Comparison of ENCODE assay signal across 7 mouse cellular contexts in the genomic region with DNA sequence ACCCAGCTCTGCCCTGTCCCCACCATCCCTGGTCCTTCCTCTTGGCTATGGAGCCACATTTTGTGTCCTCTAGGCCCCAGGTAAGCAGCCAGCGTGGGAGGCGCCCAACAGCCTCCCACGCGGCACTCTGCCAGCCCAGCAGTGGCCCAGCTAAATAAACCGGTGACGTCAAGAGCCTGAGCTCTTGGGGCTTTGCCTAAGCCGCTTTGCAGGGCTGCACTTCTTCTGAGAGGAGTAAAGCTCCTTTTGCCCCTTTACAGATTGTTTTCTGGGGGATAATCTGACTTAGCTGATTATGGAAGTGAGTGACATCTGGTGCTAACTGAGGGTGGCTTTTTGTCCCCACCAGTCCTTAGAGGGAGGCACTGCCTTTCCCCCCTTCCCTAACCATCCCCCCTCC. TPM values are rescaled to one million over a fixed set of nuclear protein-coding genes. Genes with fewer than 3 reads are reported as not detected.
DNase-seq lines count a peak whose midpoint lies in the region; ATAC-seq and TF ChIP-seq lines count a peak whose summit lies in the region.

No protein-coding gene starts in this region.

- H3K27ac ChIP-seq in forebrain, postnatal 0 days (ENCODE audit: low read depth, low read length): peak overlapping the region; percentile 15; the same call in 1 of the 2 replicates
- no peak overlapping the region for H3K27ac ChIP-seq in limb, embryonic 14.5 days (replicated peaks; ENCODE audit: low read depth, low read length)

- H3K27me3 ChIP-seq in forebrain, postnatal 0 days (ENCODE audit: insufficient read depth, low read length): no peaks in the 10 kb centered on the region
- no peaks in the 10 kb centered on the region for H3K27me3 ChIP-seq in limb, embryonic 14.5 days (ENCODE audit: control insufficient read depth, insufficient read depth, low read length)

- intact Hi-C loops in left cerebral cortex, postnatal 14 days (cut with DNase I): no loop called here

- H3K36me3 ChIP-seq in forebrain, postnatal 0 days (ENCODE audit: insufficient read depth): no peaks in the 10 kb centered on the region
- H3K36me3 ChIP-seq in limb, embryonic 14.5 days (ENCODE audit: control insufficient read depth, insufficient read depth, low read length): no peaks in the 10 kb centered on the region

- DNase-seq in left cerebral cortex, postnatal 14 days (ENCODE audit: low spot score in 2 of 2): peak; percentile 49 to 61
- no peak for DNase-seq in left cerebral cortex, adult 8-10 months (ENCODE audit: low spot score in 2 of 2)
- DNase-seq in cerebellum, postnatal 10 days: peak; percentile 71 to 72
- DNase-seq in forebrain, postnatal 0 days: peak; percentile 63
- DNase-seq in limb, embryonic 14.5 days (ENCODE audit: low spot score): peak; percentile 72
- DNase-seq in right cerebral cortex, postnatal 4 days: peak; percentile 51

- H3K4me3 ChIP-seq in forebrain, postnatal 0 days (ENCODE audit: low read depth, low read length): no peak overlapping the region
- H3K4me3 ChIP-seq in limb, embryonic 14.5 days (replicated peaks; ENCODE audit: low read length): no peak overlapping the region

- no peak overlapping the region for H3K4me2 ChIP-seq in forebrain, postnatal 0 days (ENCODE audit: low read depth)
- H3K4me2 ChIP-seq in limb, embryonic 14.5 days (replicated peaks; ENCODE audit: low read depth, low read length, severe bottlenecking): no peak overlapping the region

- TF ChIP-seq CTCF in forebrain, postnatal 0 days (IDR thresholded peaks at IDR 0.05; ENCODE audit: low read depth): no peak

- H3K9me3 ChIP-seq in forebrain, postnatal 0 days (ENCODE audit: low read length): no peaks in the 10 kb centered on the region
- H3K9me3 ChIP-seq in limb, embryonic 14.5 days (ENCODE audit: control insufficient read depth, low read length): no peaks in the 10 kb centered on the region

- 6% methylated on average over 7 of the region's 7 CpGs for WGBS in forebrain, postnatal 0 days
- WGBS in limb, embryonic 14.5 days: 10% methylated on average over 7 of the region's 7 CpGs

- ATAC-seq in forebrain, postnatal 0 days: no peak
- ATAC-seq in limb, embryonic 14.5 days (ENCODE audit: low FRiP score, low read depth): no peak
- ATAC-seq in megakaryocyte progenitor cell, adult 5-6 weeks (replicated peaks; ENCODE audit: poor library complexity): no peak

- peaks cover 41% of the 10 kb centered on the region for H3K4me1 ChIP-seq in forebrain, postnatal 0 days (ENCODE audit: insufficient read depth)
- H3K4me1 ChIP-seq in limb, embryonic 14.5 days (ENCODE audit: control insufficient read depth, insufficient read depth, low read length): peaks cover 39% of the 10 kb centered on the region

- H3K9ac ChIP-seq in forebrain, postnatal 0 days: no peak overlapping the region
- H3K9ac ChIP-seq in limb, embryonic 14.5 days (ENCODE audit: low read depth, low read length, severe bottlenecking): no peak overlapping the region

- TF ChIP-seq POLR2A in limb, embryonic 14.5 days (IDR thresholded peaks at IDR 0.05; ENCODE audit: borderline replicate concordance, extremely low read depth, insufficient read depth, insufficient read length): no peak

RNA-seq across cellular contexts. Expression of gene Parvg, which starts 22.8 kb away (rescaled TPM):
- total RNA-seq in left cerebral cortex, postnatal 14 days (2021): 1 to 10 TPM; 5.9 to 7.8 TPM
- total RNA-seq in left cerebral cortex, adult 8-10 months (2022): 10 to 100 TPM in 2 of 4 experiments, 1 to 10 TPM in 2; 7.8 to 14.1 (median 10.4) TPM
- 1.6 and 2.1 TPM in 2 replicates for total RNA-seq in forebrain, postnatal 0 days (2014; rRNA removed)
- 1.6 and 1.7 TPM in 2 replicates for polyA plus RNA-seq in forebrain, postnatal 0 days (2015; fragmentation: Nextera tagmentation; extraction: Ambion mirVana)
- polyA plus RNA-seq in limb, embryonic 14.5 days (2012; rRNA removed): 3.6 and 3.9 TPM in 2 replicates
- 2.5 and 2.8 TPM in 2 replicates for polyA plus RNA-seq in limb, embryonic 14.5 days (2014; fragmentation: Nextera tagmentation; extraction: Ambion mirVana)
- total RNA-seq in megakaryocyte progenitor cell, adult 5-6 weeks (2015): 99.4 and 106 TPM in 2 replicates
- 246 and 253 TPM in 2 replicates for total RNA-seq in megakaryocyte progenitor cell, adult 5-6 weeks (2017)

Comparison
In these comparisons a context has a peak if more than half of its experiments do, and no peak if none do; other contexts are left out.
1. DNase-seq: peak in left cerebral cortex, postnatal 14 days (2 of 2), cerebellum, postnatal 10 days (2 of 2), forebrain, postnatal 0 days (single experiment), limb, embryonic 14.5 days (single experiment) and right cerebral cortex, postnatal 4 days (single experiment); none in left cerebral cortex, adult 8-10 months (0 of 2).
2. RNA of gene Parvg, which starts 22.8 kb away (total RNA-seq): 99.4 to 253 TPM in megakaryocyte progenitor cell, adult 5-6 weeks; 7.8 to 14.1 TPM in left cerebral cortex, adult 8-10 months, 5.9 to 7.8 TPM in left cerebral cortex, postnatal 14 days and 1.6 to 2.1 TPM in forebrain, postnatal 0 days; every median in the first group is over 4 times any median in the second.